Mouse (Mus musculus): ENCODE data around the gene Cbx6. TPM values are rescaled to one million over a fixed set of nuclear protein-coding genes. Genes with fewer than 3 reads are reported as not detected.

Cbx6 gene
- polyA plus RNA-seq, 1 experiment from 2014 or later, result 65.2 TPM

GRCm38 (mm10) chr15:79834881-79835260 lies 383 bp upstream of the Cbx6 start:
- peak overlapping the region; percentile 97 for H3K4me2 ChIP-seq (ENCODE audit: low read length)
- H3K9me3 ChIP-seq (ENCODE audit: control insufficient read depth, low read length), result no peaks in the 10 kb centered on the region
- H3K36me3 ChIP-seq (ENCODE audit: control insufficient read depth, insufficient read depth, low read length), result no peaks in the 10 kb centered on the region
- H3K9ac ChIP-seq (ENCODE audit: low read depth, low read length), result peak overlapping the region; percentile 64
- no peaks in the 10 kb centered on the region for H3K27me3 ChIP-seq (replicated peaks; ENCODE audit: control insufficient read depth, insufficient read depth, low read length)
- H3K27ac ChIP-seq (ENCODE audit: low read depth, low read length), result peak overlapping the region; percentile 98
- 38% methylated on average over 9 of the region's 9 CpGs for WGBS
- H3K4me1 ChIP-seq (ENCODE audit: control insufficient read depth, insufficient read depth, low read depth, low read length), result peaks cover 37% of the 10 kb centered on the region
- peak overlapping the region; percentile 82 for H3K4me3 ChIP-seq (ENCODE audit: low read length)
- ATAC-seq, result no peak

- Histone ChIP-seq H3K36me3 (ENCODE audit: control insufficient read depth, insufficient read depth, low read length) (no peaks in the 10 kb centered on the region), H3K4me1 (ENCODE audit: control insufficient read depth, insufficient read depth, low read depth, low read length) (peaks cover 49% of the 10 kb centered on the region), H3K9me3 (ENCODE audit: control insufficient read depth, low read length) (no peaks in the 10 kb centered on the region), H3K4me2 (ENCODE audit: low read length) (peak overlapping the region; percentile 97), H3K4me3 (ENCODE audit: low read length) (peak overlapping the region; percentile 82), H3K27me3 (replicated peaks; ENCODE audit: control insufficient read depth, insufficient read depth, low read length) (no peaks in the 10 kb centered on the region), H3K27ac (ENCODE audit: low read depth, low read length) (peak overlapping the region; percentile 98), H3K9ac (ENCODE audit: low read depth, low read length) (peak overlapping the region; percentile 96)
- ATAC-seq, result peak; percentile 21; the same call in 1 of the 2 replicates
- under 1% methylated on average over 41 of the region's 41 CpGs for WGBS
Measured at GRCm38 (mm10) chr15:79833251-79834050, 1.0 kb downstream of the Cbx6 start.

- peak overlapping the region; percentile 97 for H3K4me2 ChIP-seq (ENCODE audit: low read length)
- H3K9me3 ChIP-seq (ENCODE audit: control insufficient read depth, low read length), result no peaks in the 10 kb centered on the region
- peak overlapping the region; percentile 96 for H3K9ac ChIP-seq (ENCODE audit: low read depth, low read length)
- ATAC-seq, result no peak
- WGBS, result 17% methylated on average over 18 of the region's 18 CpGs
- H3K4me1 ChIP-seq (ENCODE audit: control insufficient read depth, insufficient read depth, low read depth, low read length), result peaks cover 61% of the 10 kb centered on the region
- H3K36me3 ChIP-seq (ENCODE audit: control insufficient read depth, insufficient read depth, low read length), result 0 out of 2 replicates have a peak, but pooled peaks cover 2% of the 10 kb centered on the region
- H3K27me3 ChIP-seq (replicated peaks; ENCODE audit: control insufficient read depth, insufficient read depth, low read length), result no peaks in the 10 kb centered on the region
- H3K4me3 ChIP-seq (ENCODE audit: low read length), result peak overlapping the region; percentile 82
- peak overlapping the region; percentile 98 for H3K27ac ChIP-seq (ENCODE audit: low read depth, low read length)
Measured at GRCm38 (mm10) chr15:79832064-79832900, 2.2 kb downstream of the Cbx6 start.

GRCm38 (mm10) chr15:79830388-79830787 lies 4.1 kb downstream of the Cbx6 start:
- H3K27me3 ChIP-seq (replicated peaks; ENCODE audit: control insufficient read depth, insufficient read depth, low read length), result no peaks in the 10 kb centered on the region
- H3K9ac ChIP-seq (ENCODE audit: low read depth, low read length), result peak overlapping the region; percentile 35; the same call in 1 of the 2 replicates
- WGBS, result 9% methylated on average over 4 of the region's 4 CpGs
- H3K27ac ChIP-seq (ENCODE audit: low read depth, low read length), result no peak overlapping the region
- no peaks in the 10 kb centered on the region for H3K9me3 ChIP-seq (ENCODE audit: control insufficient read depth, low read length)
- peaks cover 74% of the 10 kb centered on the region for H3K4me1 ChIP-seq (ENCODE audit: control insufficient read depth, insufficient read depth, low read depth, low read length)
- no peak for ATAC-seq
- H3K4me2 ChIP-seq (ENCODE audit: low read length), result no peak overlapping the region
- no peak overlapping the region for H3K4me3 ChIP-seq (ENCODE audit: low read length)
- 0 out of 2 replicates have a peak, but pooled peaks cover 2% of the 10 kb centered on the region for H3K36me3 ChIP-seq (ENCODE audit: control insufficient read depth, insufficient read depth, low read length)

- ATAC-seq, result no peak
- H3K4me3 ChIP-seq (ENCODE audit: low read length), result no peak overlapping the region
- H3K9ac ChIP-seq (ENCODE audit: low read depth, low read length), result no peak overlapping the region; the same call in 1 of the 2 replicates
- H3K9me3 ChIP-seq (ENCODE audit: control insufficient read depth, low read length), result no peaks in the 10 kb centered on the region
- 68% methylated on average over 5 of the region's 5 CpGs for WGBS
- no peaks in the 10 kb centered on the region for H3K27me3 ChIP-seq (replicated peaks; ENCODE audit: control insufficient read depth, insufficient read depth, low read length)
- H3K4me1 ChIP-seq (ENCODE audit: control insufficient read depth, insufficient read depth, low read depth, low read length), result peaks cover 70% of the 10 kb centered on the region
- 0 out of 2 replicates have a peak, but pooled peaks cover 2% of the 10 kb centered on the region for H3K36me3 ChIP-seq (ENCODE audit: control insufficient read depth, insufficient read depth, low read length)
- no peak overlapping the region for H3K27ac ChIP-seq (ENCODE audit: low read depth, low read length)
- H3K4me2 ChIP-seq (ENCODE audit: low read length), result no peak overlapping the region
Measured at GRCm38 (mm10) chr15:79829431-79829830, 5.1 kb downstream of the Cbx6 start.

GRCm38 (mm10) chr15:79828366-79829035 lies 6.0 kb downstream of the Cbx6 start:
- Histone ChIP-seq H3K9ac (ENCODE audit: low read depth, low read length) (peak overlapping the region; percentile 48), H3K9me3 (ENCODE audit: control insufficient read depth, low read length) (no peaks in the 10 kb centered on the region)

GRCm38 (mm10) chr15:79827778-79828210 lies 6.7 kb downstream of the Cbx6 start:
- Histone ChIP-seq H3K36me3 (ENCODE audit: control insufficient read depth, insufficient read depth, low read length) (peaks cover 9% of the 10 kb centered on the region), H3K4me1 (ENCODE audit: control insufficient read depth, insufficient read depth, low read depth, low read length) (peaks cover 66% of the 10 kb centered on the region), H3K4me3 (ENCODE audit: low read length) (no peak overlapping the region), H3K9me3 (ENCODE audit: control insufficient read depth, low read length) (no peaks in the 10 kb centered on the region), H3K27ac (ENCODE audit: low read depth, low read length) (no peak overlapping the region; the same call in 1 of the 2 replicates), H3K4me2 (ENCODE audit: low read length) (peak overlapping the region; percentile 7; the same call in 1 of the 2 replicates), H3K9ac (ENCODE audit: low read depth, low read length) (peak overlapping the region; percentile 48), H3K27me3 (replicated peaks; ENCODE audit: control insufficient read depth, insufficient read depth, low read length) (no peaks in the 10 kb centered on the region)
- WGBS, result 73% methylated on average over 11 of the region's 11 CpGs
- no peak for ATAC-seq

More at GRCm38 (mm10) chr15:79828366-79829035, 6.0 kb downstream of the Cbx6 start:
- H3K4me3 ChIP-seq (ENCODE audit: low read length), result peak overlapping the region; percentile 0; the same call in 1 of the 2 replicates
- H3K4me2 ChIP-seq (ENCODE audit: low read length), result peak overlapping the region; percentile 16
- no peak overlapping the region; the same call in 1 of the 2 replicates for H3K27ac ChIP-seq (ENCODE audit: low read depth, low read length)
- ATAC-seq, result no peak
- peaks cover 2% of the 10 kb centered on the region; the same call in 1 of the 2 replicates for H3K36me3 ChIP-seq (ENCODE audit: control insufficient read depth, insufficient read depth, low read length)
- H3K27me3 ChIP-seq (replicated peaks; ENCODE audit: control insufficient read depth, insufficient read depth, low read length), result no peaks in the 10 kb centered on the region
- peaks cover 70% of the 10 kb centered on the region for H3K4me1 ChIP-seq (ENCODE audit: control insufficient read depth, insufficient read depth, low read depth, low read length)
- WGBS, result 55% methylated on average over 42 of the region's 46 CpGs

- Histone ChIP-seq H3K4me2 (ENCODE audit: low read length) (no peak overlapping the region), H3K36me3 (ENCODE audit: control insufficient read depth, insufficient read depth, low read length) (peaks cover 9% of the 10 kb centered on the region), H3K27me3 (replicated peaks; ENCODE audit: control insufficient read depth, insufficient read depth, low read length) (no peaks in the 10 kb centered on the region), H3K9ac (ENCODE audit: low read depth, low read length) (peak overlapping the region; percentile 48), H3K4me3 (ENCODE audit: low read length) (no peak overlapping the region), H3K27ac (ENCODE audit: low read depth, low read length) (no peak overlapping the region), H3K4me1 (ENCODE audit: control insufficient read depth, insufficient read depth, low read depth, low read length) (peaks cover 60% of the 10 kb centered on the region), H3K9me3 (ENCODE audit: control insufficient read depth, low read length) (no peaks in the 10 kb centered on the region)
- no peak for ATAC-seq
- 83% methylated on average over 14 of the region's 14 CpGs for WGBS
Measured at GRCm38 (mm10) chr15:79827061-79827777, 7.3 kb downstream of the Cbx6 start.
